Mouse (Mus musculus): ENCODE measurements around the gene Zscan10. TPM values are rescaled to one million over a fixed set of nuclear protein-coding genes. Genes with fewer than 3 reads are reported as not detected.

The Zscan10 gene
- total and polyA plus RNA-seq, 2 experiments from 2014 or later: 0.21 TPM; not detected in 1

GRCm38 (mm10) chr17:23645894-23646293 lies 45.2 kb downstream of the Zscan10 start:
- Histone ChIP-seq H3K4me1 (ENCODE audit: insufficient read depth) (no peaks in the 10 kb centered on the region), H3K9ac (no peak overlapping the region), H3K27me3 (ENCODE audit: insufficient read depth, low read length) (peaks cover 14% of the 10 kb centered on the region), H3K4me2 (ENCODE audit: low read depth) (no peak overlapping the region), H3K9me3 (ENCODE audit: low read length) (no peaks in the 10 kb centered on the region), H3K4me3 (ENCODE audit: low read depth, low read length) (no peak overlapping the region), H3K27ac (ENCODE audit: low read depth, low read length) (no peak overlapping the region), H3K36me3 (ENCODE audit: insufficient read depth) (no peaks in the 10 kb centered on the region)
- ATAC-seq (no peak), DNase-seq (no peak)
- no peak for TF ChIP-seq CTCF (IDR thresholded peaks at IDR 0.05; ENCODE audit: low read depth)
- WGBS: 40% methylated on average over 10 of the region's 10 CpGs

DNA sequence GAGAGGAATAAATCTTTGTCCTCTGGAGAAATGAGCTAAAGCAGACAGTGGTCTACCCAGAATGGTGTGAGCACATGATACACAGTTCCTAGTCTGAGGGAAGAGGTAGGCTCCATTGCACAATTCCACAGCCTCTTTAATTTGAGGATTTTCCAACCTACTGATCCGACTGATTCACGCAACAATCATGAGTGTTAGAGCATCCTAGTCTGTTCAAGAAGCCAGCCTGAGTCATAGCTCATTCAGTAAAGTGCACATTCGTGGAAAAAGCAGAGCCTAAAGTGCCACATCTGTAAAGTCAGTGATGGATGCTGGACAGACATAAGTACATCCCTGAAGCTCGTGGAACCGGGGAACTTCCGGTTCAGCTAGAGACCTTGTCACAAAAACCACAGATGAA lies 50.7 kb downstream of the Zscan10 start:
- Histone ChIP-seq H3K9ac (no peak overlapping the region), H3K9me3 (ENCODE audit: low read length) (no peaks in the 10 kb centered on the region), H3K4me1 (ENCODE audit: insufficient read depth) (no peaks in the 10 kb centered on the region), H3K27me3 (ENCODE audit: insufficient read depth, low read length) (no peaks in the 10 kb centered on the region), H3K4me2 (ENCODE audit: low read depth) (no peak overlapping the region), H3K27ac (ENCODE audit: low read depth, low read length) (no peak overlapping the region), H3K4me3 (ENCODE audit: low read depth, low read length) (no peak overlapping the region), H3K36me3 (ENCODE audit: insufficient read depth) (no peaks in the 10 kb centered on the region)
- no peak for ATAC-seq
- no peak for TF ChIP-seq CTCF (IDR thresholded peaks at IDR 0.05; ENCODE audit: low read depth)
- WGBS: 78% methylated on average over 6 of the region's 6 CpGs
- no peak for DNase-seq

DNA sequence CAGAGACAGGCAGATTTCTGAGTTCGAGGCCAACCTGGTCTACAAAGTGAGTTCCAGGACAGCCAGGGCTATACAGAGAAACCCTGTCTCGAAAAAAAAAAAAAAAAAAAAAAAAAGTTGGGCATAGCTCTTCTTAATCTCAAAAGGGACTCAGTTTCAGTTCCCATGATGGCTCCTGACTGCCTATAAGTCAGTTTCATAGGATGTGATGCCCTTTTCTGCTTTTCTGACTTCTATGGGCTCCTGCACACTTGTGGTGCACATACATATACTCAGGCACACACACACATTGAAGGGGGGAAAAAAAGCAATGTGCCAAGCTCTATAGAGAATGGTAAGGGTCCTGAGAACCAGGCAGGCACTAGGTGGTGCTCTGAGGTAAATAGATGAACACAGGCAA lies 52.7 kb downstream of the Zscan10 start:
- Histone ChIP-seq H3K27ac (ENCODE audit: low read depth, low read length) (no peak overlapping the region), H3K4me2 (ENCODE audit: low read depth) (no peak overlapping the region), H3K36me3 (ENCODE audit: insufficient read depth) (no peaks in the 10 kb centered on the region), H3K9me3 (ENCODE audit: low read length) (no peaks in the 10 kb centered on the region), H3K4me3 (ENCODE audit: low read depth, low read length) (no peak overlapping the region), H3K4me1 (ENCODE audit: insufficient read depth) (no peaks in the 10 kb centered on the region), H3K9ac (no peak overlapping the region), H3K27me3 (ENCODE audit: insufficient read depth, low read length) (no peaks in the 10 kb centered on the region)
- 75% methylated on average over 1 of the region's 2 CpGs for WGBS
- ATAC-seq (no peak), DNase-seq (no peak)
- TF ChIP-seq CTCF (IDR thresholded peaks at IDR 0.05; ENCODE audit: low read depth): peak; percentile 21; the same call in 1 of the 2 replicates

- Histone ChIP-seq H3K27me3 (ENCODE audit: insufficient read depth, low read length) (no peaks in the 10 kb centered on the region), H3K4me3 (ENCODE audit: low read depth, low read length) (no peak overlapping the region), H3K9ac (no peak overlapping the region), H3K27ac (ENCODE audit: low read depth, low read length) (no peak overlapping the region), H3K36me3 (ENCODE audit: insufficient read depth) (no peaks in the 10 kb centered on the region), H3K4me1 (ENCODE audit: insufficient read depth) (no peaks in the 10 kb centered on the region), H3K9me3 (ENCODE audit: low read length) (no peaks in the 10 kb centered on the region), H3K4me2 (ENCODE audit: low read depth) (no peak overlapping the region)
- WGBS: 64% methylated on average over 6 of the region's 6 CpGs
- no peak for DNase-seq
- ATAC-seq: no peak
- no peak for TF ChIP-seq CTCF (IDR thresholded peaks at IDR 0.05; ENCODE audit: low read depth)
Measured at GRCm38 (mm10) chr17:23654001-23654400, 53.3 kb downstream of the Zscan10 start.

- Histone ChIP-seq H3K27me3 (ENCODE audit: insufficient read depth, low read length) (peaks cover 4% of the 10 kb centered on the region; the same call in 1 of the 2 replicates), H3K27ac (ENCODE audit: low read depth, low read length) (no peak overlapping the region), H3K9me3 (ENCODE audit: low read length) (no peaks in the 10 kb centered on the region), H3K9ac (no peak overlapping the region), H3K4me2 (ENCODE audit: low read depth) (no peak overlapping the region), H3K4me1 (ENCODE audit: insufficient read depth) (no peaks in the 10 kb centered on the region), H3K4me3 (ENCODE audit: low read depth, low read length) (no peak overlapping the region), H3K36me3 (ENCODE audit: insufficient read depth) (no peaks in the 10 kb centered on the region)
- no peak for TF ChIP-seq CTCF (IDR thresholded peaks at IDR 0.05; ENCODE audit: low read depth)
- 74% methylated on average over 2 of the region's 2 CpGs for WGBS
- no peak for ATAC-seq
- DNase-seq: no peak
Measured at GRCm38 (mm10) chr17:23654410-23654809, 53.8 kb downstream of the Zscan10 start.

DNA sequence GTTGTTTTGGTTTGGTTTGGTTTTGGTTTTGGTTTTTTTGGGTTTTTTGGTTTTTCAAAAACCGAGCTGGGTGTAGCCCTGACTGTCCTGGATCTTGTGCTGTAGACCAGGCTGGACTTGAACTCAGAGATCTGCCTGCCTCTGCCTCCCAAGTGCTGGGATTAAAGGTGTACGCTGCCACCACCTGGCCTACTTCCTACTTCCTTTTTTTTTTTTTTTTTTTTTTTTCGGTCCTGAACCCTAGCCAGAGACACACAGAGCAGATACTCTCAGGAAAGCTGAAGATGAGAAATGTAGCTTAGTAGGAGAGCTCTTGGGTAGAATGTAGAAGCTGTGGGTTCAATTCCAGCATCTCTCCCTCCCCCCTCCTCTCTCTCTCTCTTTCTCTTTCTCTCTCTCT lies 57.8 kb downstream of the Zscan10 start:
- Histone ChIP-seq H3K27ac (ENCODE audit: low read depth, low read length) (no peak overlapping the region), H3K4me3 (ENCODE audit: low read depth, low read length) (no peak overlapping the region), H3K4me1 (ENCODE audit: insufficient read depth) (no peaks in the 10 kb centered on the region), H3K9me3 (ENCODE audit: low read length) (no peaks in the 10 kb centered on the region), H3K36me3 (ENCODE audit: insufficient read depth) (no peaks in the 10 kb centered on the region), H3K9ac (no peak overlapping the region), H3K4me2 (ENCODE audit: low read depth) (no peak overlapping the region), H3K27me3 (ENCODE audit: insufficient read depth, low read length) (peaks cover 27% of the 10 kb centered on the region)
- no peak for ATAC-seq
- no peak for TF ChIP-seq CTCF (IDR thresholded peaks at IDR 0.05; ENCODE audit: low read depth)
- DNase-seq: no peak
- WGBS: 78% methylated on average over 3 of the region's 3 CpGs

- 5% methylated on average over 27 of the region's 27 CpGs for WGBS
- Histone ChIP-seq H3K4me1 (ENCODE audit: insufficient read depth) (no peaks in the 10 kb centered on the region), H3K9ac (no peak within 1 kb of the TSS), H3K4me3 (ENCODE audit: low read depth, low read length) (no peak within 1 kb of the TSS), H3K36me3 (ENCODE audit: insufficient read depth) (no peaks in the 10 kb centered on the region), H3K4me2 (ENCODE audit: low read depth) (no peak within 1 kb of the TSS), H3K27ac (ENCODE audit: low read depth, low read length) (no peak within 1 kb of the TSS), H3K9me3 (ENCODE audit: low read length) (no peaks in the 10 kb centered on the region), H3K27me3 (ENCODE audit: insufficient read depth, low read length) (peaks cover 27% of the 10 kb centered on the region)
- DNase-seq (no peak), ATAC-seq (no peak)
- peak; percentile 61 for TF ChIP-seq CTCF (IDR thresholded peaks at IDR 0.05; ENCODE audit: low read depth)
Measured at GRCm38 (mm10) chr17:23660117-23660875, 59.6 kb downstream of the Zscan10 start, which contains the start of gene Bicdl2. Gene Bicdl2, plus strand, starts transcription at chr17:23660506.

Other genes with a start within 250 kb of the Zscan10 start
- not detected in 2 replicates for gene Vmn2r116, start 216.3 kb upstream of the Zscan10 start, total RNA-seq (2014; rRNA removed)
- not detected in 2 replicates for gene Vmn2r116, start 216.3 kb upstream of the Zscan10 start, polyA plus RNA-seq (2015; fragmentation: Nextera tagmentation; extraction: Ambion mirVana)
- not detected in 2 replicates for gene Vmn2r117, start 121.2 kb upstream of the Zscan10 start, total RNA-seq (2014; rRNA removed)
- gene Vmn2r117, start 121.2 kb upstream of the Zscan10 start, polyA plus RNA-seq (2015; fragmentation: Nextera tagmentation; extraction: Ambion mirVana): not detected in 2 replicates
- 16.9 and 18.8 TPM in 2 replicates for gene Zfp213, start 36.6 kb upstream of the Zscan10 start, total RNA-seq (2014; rRNA removed)
- 10.7 and 10.9 TPM in 2 replicates for gene Zfp213, start 36.6 kb upstream of the Zscan10 start, polyA plus RNA-seq (2015; fragmentation: Nextera tagmentation; extraction: Ambion mirVana)
- 43.0 and 47.0 TPM in 2 replicates for gene Zfp13, start 1.4 kb upstream of the Zscan10 start, total RNA-seq (2014; rRNA removed)
- 21.5 and 23.6 TPM in 2 replicates for gene Zfp13, start 1.4 kb upstream of the Zscan10 start, polyA plus RNA-seq (2015; fragmentation: Nextera tagmentation; extraction: Ambion mirVana)
- 0.31 and 0.48 TPM in 2 replicates for gene Mmp25, start 44.4 kb downstream of the Zscan10 start, total RNA-seq (2014; rRNA removed)
- gene Mmp25, start 44.4 kb downstream of the Zscan10 start, polyA plus RNA-seq (2015; fragmentation: Nextera tagmentation; extraction: Ambion mirVana): 0.91 and 1.1 TPM in 2 replicates
- 0.14 TPM in 1 of 2 replicates, not detected in the other for gene Bicdl2, start 59.6 kb downstream of the Zscan10 start, total RNA-seq (2014; rRNA removed)
- 0.12 TPM in 1 of 2 replicates, not detected in the other for gene Bicdl2, start 59.6 kb downstream of the Zscan10 start, polyA plus RNA-seq (2015; fragmentation: Nextera tagmentation; extraction: Ambion mirVana)
- 82.3 and 84.6 TPM in 2 replicates for gene Hcfc1r1, start 72.7 kb downstream of the Zscan10 start, total RNA-seq (2014; rRNA removed)
- gene Hcfc1r1, start 72.7 kb downstream of the Zscan10 start, polyA plus RNA-seq (2015; fragmentation: Nextera tagmentation; extraction: Ambion mirVana): 198 and 215 TPM in 2 replicates
- 14.7 and 18.2 TPM in 2 replicates for gene Thoc6, start 73.0 kb downstream of the Zscan10 start, total RNA-seq (2014; rRNA removed)
- gene Thoc6, start 73.0 kb downstream of the Zscan10 start, polyA plus RNA-seq (2015; fragmentation: Nextera tagmentation; extraction: Ambion mirVana): 18.0 and 21.1 TPM in 2 replicates
- 1.4 and 3.9 TPM in 2 replicates for gene Tnfrsf12a, start 76.6 kb downstream of the Zscan10 start, total RNA-seq (2014; rRNA removed)
- 2.0 and 3.6 TPM in 2 replicates for gene Tnfrsf12a, start 76.6 kb downstream of the Zscan10 start, polyA plus RNA-seq (2015; fragmentation: Nextera tagmentation; extraction: Ambion mirVana)
- gene Cldn6, start 78.4 kb downstream of the Zscan10 start, total RNA-seq (2014; rRNA removed): 0.31 and 1.8 TPM in 2 replicates
- gene Cldn6, start 78.4 kb downstream of the Zscan10 start, polyA plus RNA-seq (2015; fragmentation: Nextera tagmentation; extraction: Ambion mirVana): 0.39 and 0.76 TPM in 2 replicates
- gene Cldn9, start 83.2 kb downstream of the Zscan10 start, total RNA-seq (2014; rRNA removed): 0.54 TPM in 1 of 2 replicates, not detected in the other
- 0.25 and 0.62 TPM in 2 replicates for gene Cldn9, start 83.2 kb downstream of the Zscan10 start, polyA plus RNA-seq (2015; fragmentation: Nextera tagmentation; extraction: Ambion mirVana)
- not detected in 2 replicates for gene 1520401A03Rik, start 121.9 kb downstream of the Zscan10 start, total RNA-seq (2014; rRNA removed)
- not detected in 2 replicates for gene 1520401A03Rik, start 121.9 kb downstream of the Zscan10 start, polyA plus RNA-seq (2015; fragmentation: Nextera tagmentation; extraction: Ambion mirVana)
- gene Pkmyt1, start 125.5 kb downstream of the Zscan10 start, total RNA-seq (2014; rRNA removed): 9.1 and 16.3 TPM in 2 replicates
- 14.1 and 14.5 TPM in 2 replicates for gene Pkmyt1, start 125.5 kb downstream of the Zscan10 start, polyA plus RNA-seq (2015; fragmentation: Nextera tagmentation; extraction: Ambion mirVana)
- gene Paqr4, start 140.0 kb downstream of the Zscan10 start, total RNA-seq (2014; rRNA removed): 51.9 and 54.9 TPM in 2 replicates
- gene Paqr4, start 140.0 kb downstream of the Zscan10 start, polyA plus RNA-seq (2015; fragmentation: Nextera tagmentation; extraction: Ambion mirVana): 48.8 and 56.9 TPM in 2 replicates
- gene Kremen2, start 145.0 kb downstream of the Zscan10 start, total RNA-seq (2014; rRNA removed): 0.38 and 0.90 TPM in 2 replicates
- 0.23 and 0.82 TPM in 2 replicates for gene Kremen2, start 145.0 kb downstream of the Zscan10 start, polyA plus RNA-seq (2015; fragmentation: Nextera tagmentation; extraction: Ambion mirVana)
- gene Flywch1, start 170.7 kb downstream of the Zscan10 start, total RNA-seq (2014; rRNA removed): 167 and 189 TPM in 2 replicates
- 117 and 135 TPM in 2 replicates for gene Flywch1, start 170.7 kb downstream of the Zscan10 start, polyA plus RNA-seq (2015; fragmentation: Nextera tagmentation; extraction: Ambion mirVana)
- 55.0 and 69.2 TPM in 2 replicates for gene Flywch2, start 185.2 kb downstream of the Zscan10 start, total RNA-seq (2014; rRNA removed)
- gene Flywch2, start 185.2 kb downstream of the Zscan10 start, polyA plus RNA-seq (2015; fragmentation: Nextera tagmentation; extraction: Ambion mirVana): 77.4 and 79.2 TPM in 2 replicates
- 106 and 147 TPM in 2 replicates for gene Srrm2, start 189.7 kb downstream of the Zscan10 start, total RNA-seq (2014; rRNA removed)
- 218 and 384 TPM in 2 replicates for gene Srrm2, start 189.7 kb downstream of the Zscan10 start, polyA plus RNA-seq (2015; fragmentation: Nextera tagmentation; extraction: Ambion mirVana)
- gene Elob, start 228.3 kb downstream of the Zscan10 start, total RNA-seq (2014; rRNA removed): 1,186 and 1,488 TPM in 2 replicates
- gene Elob, start 228.3 kb downstream of the Zscan10 start, polyA plus RNA-seq (2015; fragmentation: Nextera tagmentation; extraction: Ambion mirVana): 1,394 and 1,814 TPM in 2 replicates
- not detected in 2 replicates for gene Prss33, start 235.2 kb downstream of the Zscan10 start, total RNA-seq (2014; rRNA removed)
- gene Prss33, start 235.2 kb downstream of the Zscan10 start, polyA plus RNA-seq (2015; fragmentation: Nextera tagmentation; extraction: Ambion mirVana): not detected in 2 replicates
- 0.57 TPM in 1 of 2 replicates, not detected in the other for gene Prss32, start 243.0 kb downstream of the Zscan10 start, total RNA-seq (2014; rRNA removed)
- gene Prss32, start 243.0 kb downstream of the Zscan10 start, polyA plus RNA-seq (2015; fragmentation: Nextera tagmentation; extraction: Ambion mirVana): 0.20 and 0.30 TPM in 2 replicates
- 0.31 and 1.0 TPM in 2 replicates for gene Prss41, start 243.3 kb downstream of the Zscan10 start, total RNA-seq (2014; rRNA removed)
- gene Prss41, start 243.3 kb downstream of the Zscan10 start, polyA plus RNA-seq (2015; fragmentation: Nextera tagmentation; extraction: Ambion mirVana): 1.0 and 1.3 TPM in 2 replicates

Measured in forebrain, postnatal 0 days (tissue).